ENCODE assay signal across 8 mouse cellular contexts in the genomic region with DNA sequence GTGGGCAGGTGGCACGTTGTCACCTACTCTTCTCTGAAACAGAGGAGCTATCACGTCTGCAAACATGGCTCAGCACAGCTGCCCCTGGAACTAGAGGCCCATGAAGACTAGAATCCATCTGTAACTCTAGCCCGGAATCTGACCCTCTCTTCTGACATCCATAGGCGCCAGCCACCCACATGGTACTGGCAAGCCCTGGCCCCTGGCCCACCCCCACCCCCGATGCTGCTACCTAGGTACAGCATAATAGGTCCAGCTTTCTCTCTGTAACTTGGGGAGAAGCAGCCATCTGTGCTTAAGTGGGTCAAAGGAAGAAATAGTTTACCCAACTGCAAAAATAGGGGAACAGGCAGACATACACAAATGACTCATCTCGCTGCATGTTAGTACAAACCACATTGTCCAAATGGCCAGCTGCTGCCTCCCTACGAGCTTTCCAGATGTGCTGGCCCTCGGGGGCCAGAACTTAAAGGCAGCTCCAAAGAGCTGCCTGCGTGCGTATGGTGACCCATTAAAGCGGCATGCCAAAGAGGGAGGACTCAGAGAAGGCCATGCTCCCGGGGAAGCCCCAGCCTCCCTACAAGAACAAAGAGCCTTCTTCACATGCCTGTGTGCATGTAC.
DNase-seq lines count a peak whose midpoint lies in the region; ATAC-seq and TF ChIP-seq lines count a peak whose summit lies in the region.

No protein-coding gene starts in this region.

- H3K36me3 ChIP-seq in lung, embryonic 16.5 days (ENCODE audit: control insufficient read depth, insufficient read depth, low read length) = peaks cover 34% of the 10 kb centered on the region
- H3K36me3 ChIP-seq in limb, embryonic 14.5 days (ENCODE audit: control insufficient read depth, insufficient read depth, low read length) = peaks cover 23% of the 10 kb centered on the region
- peaks cover 13% of the 10 kb centered on the region for H3K36me3 ChIP-seq in stomach, postnatal 0 days (ENCODE audit: control insufficient read depth, insufficient read depth, low read length)

- DNase-seq in lung, postnatal 14 days = no peak
- DNase-seq in limb, embryonic 14.5 days (ENCODE audit: low spot score) = peak; percentile 21
- no peak for DNase-seq in stomach, postnatal 0 days (ENCODE audit: low spot score)
- no peak for DNase-seq in thymus, adult 18-20 months
- no peak for DNase-seq in adrenal gland, postnatal 25 days
- no peak for DNase-seq in right cerebral cortex, postnatal 4 days

- H3K9ac ChIP-seq in lung, embryonic 16.5 days (ENCODE audit: low read length) = no peak overlapping the region
- H3K9ac ChIP-seq in limb, embryonic 14.5 days (ENCODE audit: low read depth, low read length, severe bottlenecking) = no peak overlapping the region
- H3K9ac ChIP-seq in stomach, postnatal 0 days (ENCODE audit: low read length) = peak overlapping the region; percentile 23; the same call in 1 of the 2 replicates

- H3K9me3 ChIP-seq in lung, embryonic 16.5 days (ENCODE audit: control insufficient read depth, low read length) = no peaks in the 10 kb centered on the region
- H3K9me3 ChIP-seq in limb, embryonic 14.5 days (ENCODE audit: control insufficient read depth, low read length) = no peaks in the 10 kb centered on the region
- H3K9me3 ChIP-seq in stomach, postnatal 0 days (ENCODE audit: control insufficient read depth, low read length) = no peaks in the 10 kb centered on the region

- H3K27me3 ChIP-seq in lung, embryonic 16.5 days (ENCODE audit: control insufficient read depth, insufficient read depth, low read depth, low read length) = no peaks in the 10 kb centered on the region
- no peaks in the 10 kb centered on the region for H3K27me3 ChIP-seq in limb, embryonic 14.5 days (ENCODE audit: control insufficient read depth, insufficient read depth, low read length)
- H3K27me3 ChIP-seq in stomach, postnatal 0 days (ENCODE audit: control insufficient read depth, insufficient read depth, low read length) = no peaks in the 10 kb centered on the region

- no peak for TF ChIP-seq CTCF in embryonic fibroblast, embryonic 13.5 days (IDR thresholded peaks at IDR 0.05; ENCODE audit: borderline replicate concordance, insufficient read depth, low read length)
- no peak for TF ChIP-seq CTCF in stomach, postnatal 0 days (IDR thresholded peaks at IDR 0.05; ENCODE audit: low read depth)

- peak overlapping the region; percentile 82 for H3K27ac ChIP-seq in lung, embryonic 16.5 days (ENCODE audit: low read length)
- H3K27ac ChIP-seq in embryonic fibroblast, embryonic 13.5 days (ENCODE audit: insufficient read depth, low read length) = peak overlapping the region; percentile 72
- H3K27ac ChIP-seq in limb, embryonic 14.5 days (replicated peaks; ENCODE audit: low read depth, low read length) = peak overlapping the region; percentile 34; the same call in 1 of the 2 replicates
- H3K27ac ChIP-seq in stomach, postnatal 0 days (replicated peaks) = peak overlapping the region; percentile 82

- no peak for TF ChIP-seq POLR2A in embryonic fibroblast, embryonic 13.5 days (IDR thresholded peaks at IDR 0.05; ENCODE audit: low read depth, low read length)
- no peak for TF ChIP-seq POLR2A in limb, embryonic 14.5 days (IDR thresholded peaks at IDR 0.05; ENCODE audit: borderline replicate concordance, extremely low read depth, insufficient read depth, insufficient read length)

- TF ChIP-seq EP300 in stomach, postnatal 0 days (optimal IDR thresholded peaks at IDR 0.05) = no peak

- peak; percentile 81 for ATAC-seq in lung, embryonic 16.5 days (ENCODE audit: low read depth)
- ATAC-seq in limb, embryonic 14.5 days (ENCODE audit: low FRiP score, low read depth) = peak; percentile 54
- peak; percentile 63; the same call in 1 of the 2 replicates for ATAC-seq in stomach, postnatal 0 days (ENCODE audit: low FRiP score, low TSS enrichment)

- WGBS in lung, embryonic 16.5 days = 43% methylated on average over 12 of the region's 12 CpGs
- 44% methylated on average over 12 of the region's 12 CpGs for WGBS in limb, embryonic 14.5 days
- WGBS in stomach, postnatal 0 days = 50% methylated on average over 12 of the region's 12 CpGs

- no peak overlapping the region for H3K4me2 ChIP-seq in lung, embryonic 16.5 days (ENCODE audit: low read depth, low read length)
- no peak overlapping the region for H3K4me2 ChIP-seq in limb, embryonic 14.5 days (replicated peaks; ENCODE audit: low read depth, low read length, severe bottlenecking)
- no peak overlapping the region for H3K4me2 ChIP-seq in stomach, postnatal 0 days (replicated peaks; ENCODE audit: low read depth)

- H3K4me3 ChIP-seq in lung, embryonic 16.5 days (ENCODE audit: low read length) = no peak overlapping the region
- no peak overlapping the region for H3K4me3 ChIP-seq in embryonic fibroblast, embryonic 13.5 days (ENCODE audit: insufficient read depth, low read length)
- H3K4me3 ChIP-seq in limb, embryonic 14.5 days (replicated peaks; ENCODE audit: low read length) = no peak overlapping the region
- no peak overlapping the region for H3K4me3 ChIP-seq in stomach, postnatal 0 days (ENCODE audit: low read depth, low read length)

- peaks cover 14% of the 10 kb centered on the region for H3K4me1 ChIP-seq in lung, embryonic 16.5 days (replicated peaks; ENCODE audit: control insufficient read depth, insufficient read depth, low read length)
- peaks cover 18% of the 10 kb centered on the region for H3K4me1 ChIP-seq in embryonic fibroblast, embryonic 13.5 days (ENCODE audit: control insufficient read depth, insufficient read depth, low read length)
- H3K4me1 ChIP-seq in limb, embryonic 14.5 days (ENCODE audit: control insufficient read depth, insufficient read depth, low read length) = peaks cover 11% of the 10 kb centered on the region; the same call in 1 of the 2 replicates
- no peaks in the 10 kb centered on the region; the same call in 1 of the 2 replicates for H3K4me1 ChIP-seq in stomach, postnatal 0 days (replicated peaks; ENCODE audit: control insufficient read depth, insufficient read depth)
